Mouse (Mus musculus): ENCODE results near the gene Tle4. TPM values are rescaled to one million over a fixed set of nuclear protein-coding genes. Genes with fewer than 3 reads are reported as not detected.

The Tle4 gene
- polyA plus RNA-seq, 1 experiment, result 45.5 TPM

DNA sequence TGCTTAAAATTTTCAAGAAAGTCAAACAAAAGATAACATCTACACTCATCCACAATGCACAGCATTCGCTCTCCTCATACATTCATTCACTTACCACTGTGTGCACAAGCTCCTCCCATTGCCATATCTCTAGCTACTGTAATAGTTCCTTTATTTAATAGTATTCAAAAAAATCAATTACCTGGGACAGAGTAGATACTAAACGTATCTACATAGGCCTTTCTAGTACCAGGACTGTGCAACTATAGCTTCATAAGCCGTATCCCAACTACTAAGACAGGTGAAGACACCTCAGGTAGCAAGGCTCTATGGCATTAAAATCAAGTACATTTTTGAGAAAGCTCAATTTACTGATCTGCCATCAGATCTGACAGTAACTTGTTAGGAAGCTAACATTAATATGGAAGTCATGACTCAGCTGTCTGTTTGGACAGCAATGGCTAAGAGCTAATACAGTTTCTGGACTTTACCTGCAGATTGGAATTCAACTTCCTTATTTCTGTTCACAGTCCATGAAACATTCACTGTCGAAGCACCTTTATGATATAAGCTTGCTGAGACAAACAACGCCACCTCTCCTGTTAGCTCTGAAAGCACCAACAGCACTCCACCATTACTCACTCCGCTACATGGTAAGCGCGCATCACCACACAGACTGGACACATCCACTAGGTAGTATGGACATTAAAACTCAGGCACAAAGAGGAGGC is 50.6 kb downstream of the Tle4 start:
- Histone ChIP-seq H3K36me3 (ENCODE audit: control insufficient read depth, insufficient read depth, low read length, poor library complexity, severe bottlenecking) (0 out of 2 replicates have a peak, but pooled peaks cover 4% of the 10 kb centered on the region), H3K4me1 (ENCODE audit: control insufficient read depth, insufficient read depth, low read length) (peaks cover 2% of the 10 kb centered on the region), H3K4me3 (ENCODE audit: low read depth, low read length) (no peak overlapping the region), H3K27ac (ENCODE audit: insufficient read depth, low read length) (no peak overlapping the region), H3K27me3 (ENCODE audit: control insufficient read depth, insufficient read depth, low read length, poor library complexity, severe bottlenecking) (no peaks in the 10 kb centered on the region), H3K9me3 (replicated peaks; ENCODE audit: control insufficient read depth, insufficient read depth, low read length, poor library complexity, severe bottlenecking) (no peaks in the 10 kb centered on the region), H3K9ac (ENCODE audit: low read depth, poor library complexity, severe bottlenecking) (no peak overlapping the region)
- TF ChIP-seq POLR2A (IDR thresholded peaks at IDR 0.05; ENCODE audit: insufficient read depth, low read length), result no peak
- no peak for TF ChIP-seq EP300 (IDR thresholded peaks at IDR 0.05; ENCODE audit: insufficient read depth, low read depth, low read length)
- TF ChIP-seq CTCF (IDR thresholded peaks at IDR 0.05; ENCODE audit: low read depth, low read length), result no peak

DNA sequence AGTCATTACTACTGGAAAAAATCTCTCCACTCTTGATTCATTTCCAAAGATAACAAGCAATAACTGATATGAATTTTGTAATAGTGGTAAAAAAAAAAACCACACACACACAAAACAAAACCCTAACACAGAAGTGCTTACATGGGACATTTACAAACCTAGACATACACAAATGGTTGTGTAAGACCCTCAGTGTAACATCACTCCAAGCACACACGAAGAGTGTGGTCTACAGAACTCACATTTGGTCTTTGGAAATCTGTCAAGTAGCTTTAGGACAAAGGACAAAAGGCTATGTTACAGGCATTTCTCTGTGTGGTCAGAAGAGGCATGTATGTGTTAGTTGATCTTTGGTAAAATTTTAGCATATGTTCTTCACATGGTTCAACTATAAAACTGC is 52.4 kb downstream of the Tle4 start:
- TF ChIP-seq POLR2A (IDR thresholded peaks at IDR 0.05; ENCODE audit: insufficient read depth, low read length) (no peak), CTCF (IDR thresholded peaks at IDR 0.05; ENCODE audit: low read depth, low read length) (no peak), EP300 (IDR thresholded peaks at IDR 0.05; ENCODE audit: insufficient read depth, low read depth, low read length) (no peak)
- peaks cover 2% of the 10 kb centered on the region for H3K4me1 ChIP-seq (ENCODE audit: control insufficient read depth, insufficient read depth, low read length)
- H3K36me3 ChIP-seq (ENCODE audit: control insufficient read depth, insufficient read depth, low read length, poor library complexity, severe bottlenecking), result peaks cover 6% of the 10 kb centered on the region
- H3K27ac ChIP-seq (ENCODE audit: insufficient read depth, low read length), result no peak overlapping the region
- H3K4me3 ChIP-seq (ENCODE audit: low read depth, low read length), result no peak overlapping the region
- H3K27me3 ChIP-seq (ENCODE audit: control insufficient read depth, insufficient read depth, low read length, poor library complexity, severe bottlenecking), result no peaks in the 10 kb centered on the region
- no peak overlapping the region for H3K9ac ChIP-seq (ENCODE audit: low read depth, poor library complexity, severe bottlenecking)
- no peaks in the 10 kb centered on the region for H3K9me3 ChIP-seq (replicated peaks; ENCODE audit: control insufficient read depth, insufficient read depth, low read length, poor library complexity, severe bottlenecking)

DNA sequence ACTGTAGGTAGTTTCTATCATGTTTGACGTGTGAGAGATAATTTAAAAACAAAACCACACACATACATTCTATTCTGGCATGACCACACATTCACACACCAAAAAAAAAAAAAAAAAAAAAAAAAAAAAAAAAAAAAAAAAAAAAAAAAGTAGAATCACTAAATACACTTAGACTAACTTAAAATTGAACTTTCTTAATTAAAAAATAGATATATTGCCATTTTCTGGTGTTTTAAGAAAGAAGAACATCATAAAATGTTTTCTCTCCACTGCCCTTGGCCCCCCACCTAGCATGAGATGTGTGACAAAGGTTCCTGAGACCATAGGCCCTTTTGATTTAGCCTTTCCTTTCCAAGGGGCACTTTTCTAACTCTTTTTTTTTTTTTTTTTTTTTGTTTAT is 54.5 kb downstream of the Tle4 start:
- peaks cover 2% of the 10 kb centered on the region for H3K4me1 ChIP-seq (ENCODE audit: control insufficient read depth, insufficient read depth, low read length)
- TF ChIP-seq POLR2A (IDR thresholded peaks at IDR 0.05; ENCODE audit: insufficient read depth, low read length) (no peak), CTCF (IDR thresholded peaks at IDR 0.05; ENCODE audit: low read depth, low read length) (no peak)

DNA sequence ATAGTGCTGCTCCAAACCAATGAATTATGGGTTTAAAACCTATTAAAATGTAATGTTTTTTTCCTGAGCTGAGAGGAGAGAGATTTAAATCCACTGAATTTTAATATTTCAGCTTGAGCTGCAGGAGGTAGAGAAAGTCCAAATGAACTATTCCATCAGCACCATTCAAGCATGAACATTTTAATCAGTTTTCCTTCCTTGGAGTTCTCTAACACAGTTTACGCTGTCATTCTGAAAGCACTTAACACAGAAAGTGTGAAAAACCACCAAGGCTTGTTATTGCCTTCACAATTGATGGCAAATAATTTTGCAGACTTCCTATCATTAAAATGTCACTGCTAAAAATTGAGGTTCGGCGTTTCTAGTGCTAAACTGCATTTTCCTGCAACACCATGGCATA is 57.2 kb downstream of the Tle4 start:
- Histone ChIP-seq H3K4me3 (ENCODE audit: low read depth, low read length) (no peak overlapping the region), H3K9me3 (replicated peaks; ENCODE audit: control insufficient read depth, insufficient read depth, low read length, poor library complexity, severe bottlenecking) (no peaks in the 10 kb centered on the region), H3K27ac (ENCODE audit: insufficient read depth, low read length) (no peak overlapping the region), H3K9ac (ENCODE audit: low read depth, poor library complexity, severe bottlenecking) (no peak overlapping the region), H3K36me3 (ENCODE audit: control insufficient read depth, insufficient read depth, low read length, poor library complexity, severe bottlenecking) (peaks cover 8% of the 10 kb centered on the region), H3K27me3 (ENCODE audit: control insufficient read depth, insufficient read depth, low read length, poor library complexity, severe bottlenecking) (no peaks in the 10 kb centered on the region), H3K4me1 (ENCODE audit: control insufficient read depth, insufficient read depth, low read length) (peaks cover 2% of the 10 kb centered on the region)
- TF ChIP-seq POLR2A (IDR thresholded peaks at IDR 0.05; ENCODE audit: insufficient read depth, low read length) (no peak), EP300 (IDR thresholded peaks at IDR 0.05; ENCODE audit: insufficient read depth, low read depth, low read length) (no peak)

More for the DNA sequence above, 54.5 kb downstream of the Tle4 start:
- no peak overlapping the region for H3K4me3 ChIP-seq (ENCODE audit: low read depth, low read length)
- no peaks in the 10 kb centered on the region for H3K9me3 ChIP-seq (replicated peaks; ENCODE audit: control insufficient read depth, insufficient read depth, low read length, poor library complexity, severe bottlenecking)
- H3K27ac ChIP-seq (ENCODE audit: insufficient read depth, low read length), result no peak overlapping the region
- peaks cover 6% of the 10 kb centered on the region for H3K36me3 ChIP-seq (ENCODE audit: control insufficient read depth, insufficient read depth, low read length, poor library complexity, severe bottlenecking)
- no peak overlapping the region for H3K9ac ChIP-seq (ENCODE audit: low read depth, poor library complexity, severe bottlenecking)
- H3K27me3 ChIP-seq (ENCODE audit: control insufficient read depth, insufficient read depth, low read length, poor library complexity, severe bottlenecking), result no peaks in the 10 kb centered on the region

DNA sequence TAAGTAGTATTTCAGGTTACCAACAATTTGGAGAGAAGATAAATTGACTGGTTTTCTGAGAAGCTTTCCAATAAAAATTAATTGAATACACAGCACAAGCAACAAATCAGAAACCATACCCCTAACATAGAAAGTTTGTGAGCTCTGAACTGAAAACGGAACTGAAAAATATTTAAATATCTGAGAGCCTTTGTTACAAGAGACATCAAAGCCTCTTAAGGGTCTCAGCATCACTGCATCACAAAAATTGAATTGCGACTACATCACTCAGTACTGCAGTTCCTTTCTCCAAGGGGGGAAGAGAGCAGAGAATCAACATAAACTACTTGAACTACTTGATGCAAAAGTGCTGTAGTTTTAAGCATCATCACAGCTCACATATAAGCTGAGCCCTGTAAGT is 61.2 kb downstream of the Tle4 start:
- Histone ChIP-seq H3K4me1 (ENCODE audit: control insufficient read depth, insufficient read depth, low read length) (peaks cover 2% of the 10 kb centered on the region), H3K9me3 (replicated peaks; ENCODE audit: control insufficient read depth, insufficient read depth, low read length, poor library complexity, severe bottlenecking) (no peaks in the 10 kb centered on the region), H3K4me3 (ENCODE audit: low read depth, low read length) (no peak overlapping the region), H3K27me3 (ENCODE audit: control insufficient read depth, insufficient read depth, low read length, poor library complexity, severe bottlenecking) (no peaks in the 10 kb centered on the region), H3K36me3 (ENCODE audit: control insufficient read depth, insufficient read depth, low read length, poor library complexity, severe bottlenecking) (peaks cover 4% of the 10 kb centered on the region), H3K27ac (ENCODE audit: insufficient read depth, low read length) (no peak overlapping the region), H3K9ac (ENCODE audit: low read depth, poor library complexity, severe bottlenecking) (no peak overlapping the region)
- no peak for TF ChIP-seq EP300 (IDR thresholded peaks at IDR 0.05; ENCODE audit: insufficient read depth, low read depth, low read length)
- TF ChIP-seq POLR2A (IDR thresholded peaks at IDR 0.05; ENCODE audit: insufficient read depth, low read length), result no peak
- no peak for TF ChIP-seq CTCF (IDR thresholded peaks at IDR 0.05; ENCODE audit: low read depth, low read length)

DNA sequence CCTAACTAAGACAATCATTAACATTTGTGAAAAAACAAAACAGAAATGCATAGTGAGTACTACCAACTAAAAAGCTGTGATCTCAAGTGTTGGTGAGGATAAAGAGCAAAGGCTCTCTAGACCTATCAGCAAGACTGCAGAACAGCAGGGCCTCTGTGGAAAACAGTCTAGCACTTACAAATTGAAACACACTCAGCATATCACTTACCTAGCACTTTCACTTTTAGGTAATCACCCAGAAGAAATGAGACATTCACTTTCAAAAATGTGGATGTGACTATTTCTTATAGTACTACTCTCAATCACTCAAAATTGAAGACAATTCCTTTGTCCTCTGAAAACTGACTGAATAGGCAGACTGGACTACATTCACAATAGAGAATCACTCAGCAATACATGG is 63.4 kb downstream of the Tle4 start:
- Histone ChIP-seq H3K36me3 (ENCODE audit: control insufficient read depth, insufficient read depth, low read length, poor library complexity, severe bottlenecking) (peaks cover 5% of the 10 kb centered on the region; the same call in 1 of the 2 replicates), H3K27ac (ENCODE audit: insufficient read depth, low read length) (no peak overlapping the region), H3K9me3 (replicated peaks; ENCODE audit: control insufficient read depth, insufficient read depth, low read length, poor library complexity, severe bottlenecking) (no peaks in the 10 kb centered on the region), H3K4me3 (ENCODE audit: low read depth, low read length) (no peak overlapping the region), H3K27me3 (ENCODE audit: control insufficient read depth, insufficient read depth, low read length, poor library complexity, severe bottlenecking) (no peaks in the 10 kb centered on the region), H3K4me1 (ENCODE audit: control insufficient read depth, insufficient read depth, low read length) (peaks cover 2% of the 10 kb centered on the region), H3K9ac (ENCODE audit: low read depth, poor library complexity, severe bottlenecking) (no peak overlapping the region)
- TF ChIP-seq POLR2A (IDR thresholded peaks at IDR 0.05; ENCODE audit: insufficient read depth, low read length) (no peak), CTCF (IDR thresholded peaks at IDR 0.05; ENCODE audit: low read depth, low read length) (no peak)

All from ES-Bruce4 (cell line).